Mouse (Mus musculus): ENCODE measurements around the gene Slc38a10.

GRCm38 (mm10) chr11:120114488-120115215 is 36.5 kb downstream of the Slc38a10 start:
- TF ChIP-seq CTCF (IDR thresholded peaks at IDR 0.05; ENCODE audit: borderline replicate concordance, insufficient read depth, low read length) (no peak), POLR2A (IDR thresholded peaks at IDR 0.05; ENCODE audit: low read depth, low read length) (no peak)

Data from embryonic fibroblast, embryonic 13.5 days (primary cell).